Mouse (Mus musculus) testis, adult 2 months (tissue): ENCODE results near the gene Ubr7. TPM values are rescaled to one million over a fixed set of nuclear protein-coding genes. Genes with fewer than 3 reads are reported as not detected.

ENCODE experiments used
- H3K27ac ChIP-seq: fragments of 200-500 bp; 2 replicates; pipeline ENCODE4 v1.5.1; 2012; ENCODE audit warnings: low read depth, low read length; ENCODE audit not compliant: control insufficient read depth, insufficient read depth
- H3K27me3 ChIP-seq: fragments of 200-500 bp; 2 replicates; pipeline ENCODE4 v1.6.1; 2012; ENCODE audit warnings: mild to moderate bottlenecking, low read length, moderate library complexity; ENCODE audit not compliant: control insufficient read depth, insufficient read depth
- H3K36me3 ChIP-seq: fragments of 200-500 bp; 2 replicates; pipeline ENCODE4 v1.6.1; 2012; ENCODE audit warnings: mild to moderate bottlenecking, low read length; ENCODE audit not compliant: control insufficient read depth, insufficient read depth
- H3K4me1 ChIP-seq: fragments of 200-500 bp; 2 replicates; pipeline ENCODE4 v1.6.1; 2012; ENCODE audit warnings: low read length; ENCODE audit not compliant: control insufficient read depth, insufficient read depth
- H3K4me3 ChIP-seq: fragments of 200-500 bp; 2 replicates; pipeline ENCODE4 v1.5.1; 2012; ENCODE audit warnings: low read depth, mild to moderate bottlenecking, low read length, moderate library complexity, mixed read lengths; ENCODE audit not compliant: control insufficient read depth
- CTCF ChIP-seq: fragments of 200-500 bp; IDR thresholded peaks from 2 replicates; pipeline ENCODE4 v1.5.1; 2012; ENCODE audit warnings: low read depth, mild to moderate bottlenecking, inconsistent platforms, low read length, moderate library complexity; ENCODE audit not compliant: control insufficient read depth, insufficient read depth, insufficient replicate concordance
- POLR2A ChIP-seq: fragments of 200-500 bp; IDR thresholded peaks from 2 replicates; pipeline ENCODE4 v1.6.1; 2012; ENCODE audit warnings: low read depth, mild to moderate bottlenecking, inconsistent platforms, low read length, moderate library complexity; ENCODE audit not compliant: control insufficient read depth
- polyA plus RNA-seq: library from polyadenylated mRNA; depleted of rRNA; stranded (reverse); fragments of >200 nt; gene quantifications from 2 replicates; pipeline ENCODE4 v1.2.3, GENCODE M21; 2012

Ubr7 gene
- polyA plus RNA-seq, 1 experiment, result 47.2 TPM

- Histone ChIP-seq H3K27ac (no peak overlapping the region), H3K4me3 (no peak overlapping the region), H3K4me1 (peaks cover 3% of the 10 kb centered on the region), H3K36me3 (peaks cover 7% of the 10 kb centered on the region), H3K27me3 (no peaks in the 10 kb centered on the region)
- TF ChIP-seq POLR2A (no peak), CTCF (no peak)
These were observed 3.9 kb downstream of the Ubr7 start for GRCm38 (mm10) chr12:102761668-102762067.

DNA sequence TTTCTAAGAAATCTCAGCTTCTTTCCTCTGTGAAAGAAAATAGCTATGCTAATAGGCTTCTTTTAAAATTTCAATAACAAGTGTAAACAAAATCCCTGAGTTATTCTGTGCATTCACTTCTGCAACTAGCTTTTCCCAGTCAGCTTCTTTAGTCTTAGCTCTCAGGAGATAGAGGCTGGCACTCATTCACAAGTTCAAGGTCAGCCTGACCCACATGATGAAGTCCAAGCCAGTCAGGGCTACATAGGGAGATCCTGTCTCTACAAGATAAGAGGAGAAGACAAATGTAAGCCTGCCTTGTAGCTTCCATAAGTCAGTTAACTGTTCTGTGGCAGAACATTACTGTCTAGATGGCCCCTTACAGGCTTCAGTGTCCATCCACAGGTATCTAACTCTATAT, 5.9 kb downstream of the Ubr7 start:
- H3K27me3 ChIP-seq, result no peaks in the 10 kb centered on the region
- no peak overlapping the region for H3K27ac ChIP-seq
- H3K36me3 ChIP-seq, result peaks cover 10% of the 10 kb centered on the region
- peaks cover 3% of the 10 kb centered on the region for H3K4me1 ChIP-seq
- no peak for TF ChIP-seq CTCF
- TF ChIP-seq POLR2A, result no peak
- H3K4me3 ChIP-seq, result no peak overlapping the region

DNA sequence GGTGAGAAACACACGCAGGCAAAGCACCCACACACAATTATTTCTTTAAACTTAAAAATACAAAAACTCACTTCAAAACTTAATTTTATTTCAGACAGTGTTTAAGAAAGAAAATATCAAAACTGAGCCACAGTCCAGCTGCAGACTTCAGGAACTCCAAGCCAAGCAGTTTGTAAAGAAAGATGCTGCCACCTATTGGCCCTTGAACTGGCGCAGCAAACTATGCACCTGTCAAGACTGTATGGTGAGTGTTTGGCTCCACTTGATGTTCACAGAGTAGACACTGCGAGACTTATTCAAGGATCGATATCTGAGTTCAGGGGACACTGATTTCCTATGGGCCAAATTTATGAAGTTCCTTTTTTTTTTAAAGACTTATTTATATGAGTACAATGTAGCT, 11.2 kb downstream of the Ubr7 start:
- H3K27ac ChIP-seq, result no peak overlapping the region
- H3K4me3 ChIP-seq, result no peak overlapping the region
- TF ChIP-seq CTCF (no peak), POLR2A (no peak)
- no peaks in the 10 kb centered on the region for H3K27me3 ChIP-seq
- peaks cover 4% of the 10 kb centered on the region for H3K36me3 ChIP-seq
- no peaks in the 10 kb centered on the region for H3K4me1 ChIP-seq

DNA sequence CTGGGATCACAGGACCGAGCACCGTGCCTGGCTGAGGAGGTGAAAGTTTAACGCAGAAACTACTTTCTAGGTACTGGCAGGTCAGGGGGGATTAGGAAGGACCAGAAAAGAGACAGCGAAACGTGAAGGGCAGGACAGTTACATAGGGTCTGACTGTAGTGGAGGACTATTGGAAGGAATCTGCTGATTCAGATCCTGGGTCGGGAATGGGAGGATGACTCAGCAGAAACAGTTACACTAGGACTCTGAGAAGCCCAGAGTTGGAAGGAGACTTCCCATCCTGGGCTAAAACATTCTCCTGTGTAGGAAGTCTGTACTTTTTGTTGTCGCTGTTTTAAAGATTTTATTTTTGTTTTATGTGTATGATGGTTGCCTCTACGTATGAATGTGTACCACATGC, 13.8 kb downstream of the Ubr7 start:
- H3K4me3 ChIP-seq, result no peak overlapping the region
- H3K27me3 ChIP-seq, result no peaks in the 10 kb centered on the region
- no peak overlapping the region for H3K27ac ChIP-seq
- TF ChIP-seq POLR2A, result no peak
- no peak for TF ChIP-seq CTCF
- H3K4me1 ChIP-seq, result no peaks in the 10 kb centered on the region
- H3K36me3 ChIP-seq, result peaks cover 5% of the 10 kb centered on the region

GRCm38 (mm10) chr12:102772676-102773075, 14.9 kb downstream of the Ubr7 start:
- no peak overlapping the region for H3K27ac ChIP-seq
- no peaks in the 10 kb centered on the region for H3K4me1 ChIP-seq
- peaks cover 5% of the 10 kb centered on the region for H3K36me3 ChIP-seq
- no peak for TF ChIP-seq CTCF
- TF ChIP-seq POLR2A, result no peak
- H3K4me3 ChIP-seq, result no peak overlapping the region
- no peaks in the 10 kb centered on the region for H3K27me3 ChIP-seq

DNA sequence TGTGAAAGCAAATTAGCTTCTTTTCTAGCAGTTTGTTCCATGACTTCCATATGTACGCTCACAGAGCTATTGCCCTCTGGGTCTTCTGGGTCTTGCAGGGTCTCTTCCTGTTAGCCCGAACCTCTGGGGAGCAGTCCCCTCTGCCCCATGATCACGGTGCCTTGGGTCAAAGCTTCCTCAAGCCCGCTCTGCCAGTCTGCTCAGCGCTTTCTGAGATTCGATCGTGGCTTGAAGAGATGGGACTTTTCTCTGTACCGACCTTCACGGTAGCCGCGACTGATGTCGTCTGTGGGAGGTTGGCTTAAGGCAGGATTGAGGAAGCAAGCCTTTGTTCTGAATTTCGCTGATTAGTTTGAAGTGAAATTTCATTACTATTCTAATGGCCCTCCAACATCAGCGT, 18.3 kb downstream of the Ubr7 start:
- H3K27me3 ChIP-seq, result no peaks in the 10 kb centered on the region
- H3K36me3 ChIP-seq, result peaks cover 2% of the 10 kb centered on the region
- H3K27ac ChIP-seq, result no peak overlapping the region
- H3K4me3 ChIP-seq, result no peak overlapping the region
- no peak for TF ChIP-seq CTCF
- TF ChIP-seq POLR2A, result no peak
- no peaks in the 10 kb centered on the region for H3K4me1 ChIP-seq

DNA sequence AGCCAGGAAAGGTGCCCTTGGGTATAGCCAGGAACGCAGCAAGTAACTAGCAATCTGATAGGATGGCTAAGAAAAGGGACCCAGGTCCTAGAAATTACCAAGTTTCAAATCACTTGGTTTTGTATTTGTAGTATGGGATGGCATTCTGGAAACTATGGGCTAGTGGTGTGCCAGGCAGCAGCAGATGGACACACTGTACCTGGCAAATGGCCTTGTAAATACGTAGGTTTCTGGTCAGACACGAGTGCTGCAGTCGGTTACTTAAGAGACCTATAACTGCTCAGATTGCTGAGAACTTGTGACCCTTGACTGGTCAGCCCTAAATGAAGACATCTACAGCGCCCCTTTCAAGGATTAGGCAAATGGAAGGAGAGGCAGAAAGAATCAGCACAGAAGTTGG, 20.4 kb downstream of the Ubr7 start:
- Histone ChIP-seq H3K4me3 (no peak overlapping the region), H3K4me1 (no peaks in the 10 kb centered on the region), H3K27me3 (no peaks in the 10 kb centered on the region), H3K36me3 (peaks cover 2% of the 10 kb centered on the region), H3K27ac (no peak overlapping the region)
- TF ChIP-seq POLR2A (no peak), CTCF (no peak)

GRCm38 (mm10) chr12:102779452-102779851, 21.7 kb downstream of the Ubr7 start:
- Histone ChIP-seq H3K4me1 (no peaks in the 10 kb centered on the region), H3K27ac (no peak overlapping the region), H3K4me3 (no peak overlapping the region), H3K36me3 (peaks cover 2% of the 10 kb centered on the region), H3K27me3 (no peaks in the 10 kb centered on the region)
- TF ChIP-seq POLR2A (no peak), CTCF (no peak)

- H3K27me3 ChIP-seq, result no peaks in the 10 kb centered on the region
- no peak overlapping the region for H3K4me3 ChIP-seq
- no peaks in the 10 kb centered on the region for H3K4me1 ChIP-seq
- TF ChIP-seq CTCF (no peak), POLR2A (no peak)
- H3K36me3 ChIP-seq, result no peaks in the 10 kb centered on the region; the same call in 1 of the 2 replicates
- no peak overlapping the region for H3K27ac ChIP-seq
These were observed 25.1 kb downstream of the Ubr7 start for GRCm38 (mm10) chr12:102782841-102783240.
